Mouse (Mus musculus): ENCODE measurements around the gene Slc25a44.
A peak's percentile ranks its signal among the peaks of the same experiment; 100 is the strongest.

Gene Slc25a44

DNA sequence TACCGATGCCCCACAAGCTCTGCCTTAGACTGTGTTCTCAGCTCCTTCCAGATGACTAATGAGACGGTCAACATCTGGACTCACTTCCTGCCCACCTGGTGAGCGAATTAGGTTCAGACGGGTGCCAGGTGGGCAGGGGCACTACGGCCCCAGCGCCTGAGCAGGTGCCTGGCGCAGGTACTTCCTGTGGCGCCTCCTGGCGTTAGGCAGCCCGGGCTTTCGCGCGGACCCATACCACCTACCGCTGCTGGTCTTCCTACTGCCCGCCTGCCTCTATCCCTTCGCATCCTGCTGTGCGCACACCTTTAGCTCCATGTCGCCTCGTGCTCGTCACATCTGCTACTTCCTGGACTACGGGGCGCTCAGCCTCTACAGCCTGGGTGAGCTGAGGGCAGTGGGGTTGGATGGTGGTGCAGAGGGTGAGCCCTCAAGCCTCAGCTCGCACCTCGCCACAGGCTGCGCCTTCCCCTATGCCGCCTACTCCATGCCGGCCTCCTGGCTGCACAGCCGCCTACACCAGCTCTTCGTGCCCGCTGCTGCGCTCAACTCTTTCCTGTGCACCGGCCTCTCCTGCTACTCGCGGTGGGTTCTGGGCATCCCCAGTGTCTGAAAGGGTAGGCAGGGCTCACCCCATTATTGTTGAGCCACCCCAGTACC, 59.1 kb downstream of the Slc25a44 start:
- DNase-seq: no peak

DNA sequence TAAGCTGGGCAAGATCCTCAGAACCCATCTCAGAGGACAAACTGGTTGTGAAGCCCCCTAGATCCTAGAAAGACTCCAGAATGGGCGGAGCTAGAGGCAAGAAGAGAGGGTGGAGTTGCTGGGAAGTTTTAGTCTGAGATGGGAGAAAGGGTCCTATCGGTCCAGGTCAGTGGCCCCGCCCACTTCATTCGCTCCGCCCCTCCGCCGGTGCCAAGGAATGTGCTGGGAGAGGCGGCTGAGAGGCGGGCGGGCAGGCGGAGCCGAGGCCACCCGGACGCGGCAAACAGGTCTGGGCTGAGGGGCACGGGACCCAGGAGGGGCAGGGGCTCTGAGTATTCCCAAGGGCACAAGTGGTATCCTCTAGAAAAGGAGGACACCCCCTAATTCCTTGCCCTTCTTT, 60.6 kb downstream of the Slc25a44 start, which contains the start of gene Paqr6:
TSS of gene Paqr6 (plus strand) at position 248 of the 400 bp plus-strand sequence.
- DNase-seq: peak; percentile 82

DNA sequence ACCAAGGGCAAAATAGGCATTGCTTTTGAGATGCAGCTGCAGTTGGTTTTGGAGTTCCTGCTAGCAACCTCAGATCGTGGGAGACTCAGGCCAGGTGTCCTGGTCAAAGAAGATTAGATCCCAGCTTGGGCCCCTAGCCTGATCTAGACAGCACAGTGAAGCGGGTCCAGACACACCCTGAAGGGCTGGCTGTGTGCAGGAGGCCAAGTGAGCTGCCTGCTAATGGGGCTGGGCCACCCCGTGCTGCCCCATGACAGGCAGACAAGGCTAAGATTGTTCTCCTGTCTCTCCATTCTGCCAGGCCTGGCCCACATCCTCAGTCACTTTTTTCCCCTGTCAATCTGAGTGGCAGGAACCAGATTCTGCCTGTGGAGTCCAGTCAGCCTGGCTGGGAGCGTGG, 61.2 kb downstream of the Slc25a44 start:
- peak; percentile 33 for DNase-seq

DNA sequence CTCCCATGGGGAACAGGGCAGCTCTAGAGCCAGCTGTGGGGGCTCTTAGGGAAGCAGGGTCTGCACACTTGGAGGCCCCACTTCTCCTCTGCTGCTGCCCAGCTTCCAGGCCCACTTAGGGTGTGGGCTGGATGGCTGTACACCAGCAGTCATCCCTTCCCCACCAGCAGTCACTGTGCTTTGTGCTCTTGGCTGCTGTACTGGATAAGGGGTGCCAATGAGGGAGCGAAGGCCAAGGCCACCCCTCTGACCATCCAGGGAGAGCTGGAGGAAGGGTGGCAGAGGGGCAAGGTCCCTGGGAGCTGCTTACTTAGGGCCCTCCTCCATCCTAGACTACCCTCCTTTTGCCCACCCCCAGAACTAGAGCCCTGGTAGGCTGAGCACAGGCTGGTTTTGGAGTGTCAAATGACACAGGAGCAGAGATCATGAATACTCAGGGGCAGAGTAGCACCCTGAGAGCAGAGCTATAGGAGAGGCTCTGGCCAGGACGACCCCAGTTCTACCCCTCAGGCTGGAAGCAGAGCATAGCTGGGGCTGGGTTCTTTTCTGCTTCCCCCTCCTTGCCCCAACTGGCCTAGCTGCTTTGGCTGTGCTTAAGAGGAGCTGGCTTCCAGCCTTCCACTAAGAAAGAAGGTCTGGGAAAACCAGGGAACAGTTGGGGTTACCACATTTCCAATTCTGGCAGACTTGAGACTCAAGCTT, 63.2 kb downstream of the Slc25a44 start:
- DNase-seq: no peak

DNA sequence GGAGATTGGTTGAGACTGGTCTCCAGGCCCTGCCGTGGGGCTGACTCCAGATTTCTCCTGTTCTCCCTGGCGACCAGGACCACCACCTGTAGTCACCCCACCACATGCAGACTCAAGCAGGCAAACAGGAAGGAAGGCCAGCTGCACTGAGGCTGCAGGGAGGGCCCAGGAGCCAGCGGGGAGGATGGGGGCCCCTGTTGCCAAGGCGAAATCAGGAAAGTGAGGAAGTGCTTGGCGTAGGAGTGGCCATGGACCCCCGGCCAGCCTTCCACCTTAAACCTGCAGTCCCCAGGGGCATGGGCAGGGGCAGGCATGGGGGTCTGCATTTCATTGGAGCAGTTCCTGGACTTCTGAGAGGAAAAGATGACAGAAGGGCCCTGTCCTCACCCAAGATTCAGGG, 63.8 kb downstream of the Slc25a44 start:
- DNase-seq: no peak
